Mouse (Mus musculus) adrenal gland, adult 2 months (tissue): ENCODE data around the gene St8sia1. TPM values are rescaled to one million over a fixed set of nuclear protein-coding genes. Genes with fewer than 3 reads are reported as not detected.
"Not testable (repeated sequence)": the region's sequence is repeated elsewhere in the genome, so short reads cannot be mapped to it uniquely, and the experiment has no call there.

Source experiments
- DNase-seq: peaks from one replicate; pipeline ENCODE4 v3.0.0; 2021
- long read RNA-seq: library from polyadenylated mRNA; stranded (forward); transcript quantifications from one replicate; pipeline ENCODE4 v2.0.0, GENCODE M21; 2021
- polyA plus RNA-seq: library from polyadenylated mRNA; depleted of rRNA; stranded (reverse); fragments of >200 nt; gene quantifications from 2 replicates; pipeline ENCODE4 v1.2.3, GENCODE M21; 2012; rRNA removed
- total RNA-seq, 2 experiments: library from RNA; stranded (reverse); gene quantifications; 2 replicates each; pipeline ENCODE4 v1.2.3; 2021

Gene St8sia1
- total RNA-seq, result 1 to 10 TPM in 1 of 2 experiments, under 1 TPM in 1; 0.43 to 1.8 TPM
- 0.13 and 0.25 TPM in 2 replicates for polyA plus RNA-seq
- long read RNA-seq, result 0 reads

- DNase-seq, result peak; percentile 14
Observed at GRCm38 (mm10) chr6:142964076-142964530, at the start of gene St8sia1. Gene St8sia1, minus strand, starts transcription at chr6:142964452.

GRCm38 (mm10) chr6:143012513-143013215, 48.4 kb upstream of the St8sia1 start:
- no peak for DNase-seq

GRCm38 (mm10) chr6:143008865-143009264, 44.6 kb upstream of the St8sia1 start:
- DNase-seq, result no peak

- not testable (repeated sequence) for DNase-seq
Observed at GRCm38 (mm10) chr6:143005209-143005608, 41.0 kb upstream of the St8sia1 start.

GRCm38 (mm10) chr6:143004801-143005200, 40.5 kb upstream of the St8sia1 start:
- no peak for DNase-seq

DNA sequence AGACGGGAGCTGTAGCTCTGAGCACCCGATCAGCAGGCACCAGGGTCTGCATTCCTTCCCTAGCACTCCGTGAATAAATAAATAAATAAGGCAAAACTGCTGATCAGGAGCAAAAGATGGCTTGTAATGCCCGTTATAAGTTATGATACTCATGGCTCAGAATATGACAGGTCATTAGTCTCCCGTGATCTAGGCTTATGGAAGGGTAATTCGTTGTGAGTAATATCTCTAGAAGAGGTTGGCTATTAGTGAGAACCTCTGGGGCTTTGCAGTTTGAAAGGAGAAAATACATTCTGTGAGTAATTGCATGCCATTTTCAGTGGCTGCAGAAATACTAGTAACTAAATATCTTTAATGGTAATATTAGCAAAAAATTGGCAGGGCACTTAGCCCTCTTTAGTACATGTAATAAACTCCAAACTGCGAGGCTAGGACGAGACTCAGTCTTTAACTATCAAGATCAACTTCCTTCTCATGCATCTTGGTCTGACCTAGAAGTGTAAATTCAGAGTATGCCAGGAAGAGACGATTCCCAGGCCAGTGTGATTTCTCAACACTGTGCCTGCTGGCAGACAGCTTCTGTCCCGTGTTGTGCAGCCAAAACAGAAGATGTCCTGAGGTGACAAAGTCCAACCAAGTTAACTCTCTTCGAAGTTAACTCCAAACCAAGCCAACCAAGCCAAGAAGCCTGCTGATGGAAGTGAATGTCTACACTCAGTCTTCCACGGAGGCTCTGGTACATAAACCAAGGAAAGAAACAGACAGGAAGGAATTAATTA, 34.2 kb upstream of the St8sia1 start:
- peak; percentile 24 for DNase-seq

GRCm38 (mm10) chr6:142996887-142997286, 32.6 kb upstream of the St8sia1 start:
- no peak for DNase-seq

- DNase-seq, result peak; percentile 36
Observed at GRCm38 (mm10) chr6:142995567-142995966, 31.3 kb upstream of the St8sia1 start.

DNA sequence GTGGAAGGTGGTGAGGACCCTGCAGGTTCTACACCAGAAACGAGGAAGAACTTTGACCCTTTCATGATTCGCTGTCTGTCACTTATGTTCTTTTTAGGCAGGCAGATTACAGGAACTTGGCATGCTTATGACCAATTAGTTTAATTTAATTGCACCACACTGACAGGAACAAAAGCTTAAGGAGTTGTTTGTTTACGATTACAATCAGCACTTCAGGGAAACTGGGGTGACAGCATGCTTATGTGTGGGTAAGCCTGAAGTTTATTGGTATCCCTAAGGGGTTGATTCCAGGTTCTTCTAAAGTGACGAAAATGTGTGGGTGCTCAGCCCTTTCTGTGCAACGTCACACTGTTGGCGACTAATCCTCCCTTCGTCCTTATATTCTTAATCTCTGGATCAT, 30.6 kb upstream of the St8sia1 start:
- no peak for DNase-seq

DNA sequence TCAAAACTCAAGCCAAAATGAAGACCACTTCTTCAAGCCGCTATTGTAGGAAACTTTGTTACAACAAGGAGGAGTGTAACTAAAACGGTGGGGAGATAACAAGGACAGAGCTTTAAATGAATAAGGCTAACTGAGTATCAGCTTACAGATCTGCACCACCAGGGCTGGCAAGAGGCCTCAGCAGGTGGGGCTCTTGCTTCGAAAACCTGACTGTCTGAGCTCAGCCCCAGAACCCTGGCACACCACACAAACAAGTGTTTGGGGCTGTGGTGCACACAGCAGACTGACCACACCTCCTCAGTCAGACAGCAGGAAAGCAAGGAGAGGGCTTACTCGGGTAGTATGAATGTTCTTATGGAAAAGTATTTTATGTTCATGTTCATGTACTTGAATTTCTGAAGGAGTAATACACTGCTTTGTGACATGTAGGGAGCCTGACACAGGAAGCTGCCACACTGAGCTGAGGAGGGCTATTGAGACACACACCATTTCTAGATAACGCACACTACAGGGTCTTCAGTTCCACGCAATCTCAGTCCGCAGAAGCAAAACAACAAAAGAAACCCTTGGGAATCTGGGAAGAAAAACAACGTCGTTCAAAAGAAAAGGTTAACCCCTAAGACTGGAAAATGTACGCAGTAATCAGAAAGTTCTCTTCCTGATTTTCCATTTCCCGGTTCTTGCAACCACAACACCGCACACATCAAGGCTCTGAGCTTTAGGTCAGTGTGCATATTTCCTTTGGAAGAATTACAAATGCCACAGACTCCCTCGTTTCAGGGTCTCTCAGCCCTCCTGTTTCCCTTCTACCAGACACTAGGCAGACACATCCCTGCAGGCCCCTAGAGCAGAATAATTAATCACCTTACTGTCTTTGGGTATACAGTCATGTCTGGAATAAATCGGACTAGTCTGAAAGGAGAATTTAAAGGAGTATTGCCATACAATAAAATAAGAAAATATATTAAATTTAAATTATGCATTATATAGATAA, 29.8 kb upstream of the St8sia1 start:
- no peak for DNase-seq

DNA sequence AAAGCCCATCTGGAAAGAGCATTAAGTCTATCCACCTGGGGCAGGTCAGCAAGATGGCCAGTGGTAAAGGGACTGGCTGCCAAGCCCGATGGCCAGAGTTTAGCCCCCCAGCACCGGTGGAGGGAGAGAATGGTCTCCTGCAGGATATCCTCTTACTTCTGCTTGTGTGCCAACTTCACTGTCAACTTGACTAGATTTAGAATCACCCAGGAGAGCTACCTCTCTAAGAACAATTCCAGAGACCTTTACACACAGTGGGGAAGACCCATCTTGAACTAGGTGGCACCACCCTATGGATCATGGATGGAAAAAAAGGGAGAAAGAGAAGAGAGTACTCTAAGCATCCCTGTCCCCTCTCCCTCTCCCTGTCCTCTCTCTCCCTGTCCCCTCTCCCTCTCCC, 28.7 kb upstream of the St8sia1 start:
- DNase-seq, result no peak

- no peak for DNase-seq
Observed at GRCm38 (mm10) chr6:142992099-142992498, 27.8 kb upstream of the St8sia1 start.

GRCm38 (mm10) chr6:142991391-142992059, 27.3 kb upstream of the St8sia1 start:
- DNase-seq, result no peak

DNA sequence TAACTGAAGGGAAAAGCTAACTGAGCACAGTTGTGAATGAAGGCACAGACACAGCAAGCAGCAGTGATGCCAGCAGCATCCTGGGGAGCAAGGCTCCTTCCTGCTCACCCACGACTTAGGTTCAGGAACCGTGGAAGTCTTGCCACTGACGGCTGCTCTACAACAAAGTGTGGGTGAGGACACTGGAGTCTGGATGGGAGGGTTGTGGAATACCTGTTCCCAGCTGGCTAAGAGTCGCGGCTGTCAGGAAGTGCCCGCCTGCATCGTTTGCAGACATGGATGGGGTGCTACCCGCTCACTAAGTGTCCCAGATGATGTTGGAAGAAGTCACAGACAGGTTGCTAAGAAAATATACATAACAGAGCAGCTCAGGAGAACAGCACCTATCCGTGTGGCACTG, 26.3 kb upstream of the St8sia1 start:
- no peak for DNase-seq

DNA sequence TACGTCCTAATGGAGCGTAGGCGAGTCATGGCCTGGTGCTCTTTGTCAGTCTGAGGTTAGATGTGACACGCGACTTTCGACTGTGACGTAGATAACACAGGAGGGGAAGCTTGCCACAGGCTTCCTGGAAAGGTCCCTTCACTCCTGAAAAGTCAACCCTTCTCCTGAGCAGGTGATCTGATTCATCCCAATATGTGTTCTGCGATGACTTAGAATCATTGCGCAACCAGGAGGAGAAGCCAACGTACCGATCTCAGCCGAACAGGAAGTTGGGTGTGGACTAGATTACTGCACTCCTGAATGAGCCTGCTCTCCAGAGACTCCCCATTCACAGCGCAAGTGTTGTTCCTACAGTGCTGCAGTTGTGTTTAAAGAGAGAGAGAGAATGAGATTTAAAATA, 25.2 kb upstream of the St8sia1 start:
- DNase-seq, result no peak

DNA sequence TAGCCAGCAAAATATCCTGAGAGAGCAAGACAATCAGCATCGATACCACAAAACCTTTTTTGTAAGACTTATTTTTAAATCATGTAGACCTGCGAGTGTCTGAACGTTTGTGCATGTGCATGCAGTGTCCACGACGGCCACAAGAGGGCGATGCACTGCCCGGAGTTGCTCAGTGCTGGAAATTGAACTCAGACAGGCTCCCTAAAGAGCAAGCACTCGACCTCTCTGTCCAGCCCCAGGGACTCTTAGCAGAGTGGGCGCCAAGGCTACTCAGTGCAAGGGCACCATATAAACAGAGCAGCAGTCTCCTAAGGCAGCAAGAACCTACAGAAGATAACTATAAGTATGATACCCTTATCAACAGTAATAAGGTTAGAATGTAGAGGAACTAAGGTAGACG, 24.5 kb upstream of the St8sia1 start:
- peak; percentile 47 for DNase-seq

DNA sequence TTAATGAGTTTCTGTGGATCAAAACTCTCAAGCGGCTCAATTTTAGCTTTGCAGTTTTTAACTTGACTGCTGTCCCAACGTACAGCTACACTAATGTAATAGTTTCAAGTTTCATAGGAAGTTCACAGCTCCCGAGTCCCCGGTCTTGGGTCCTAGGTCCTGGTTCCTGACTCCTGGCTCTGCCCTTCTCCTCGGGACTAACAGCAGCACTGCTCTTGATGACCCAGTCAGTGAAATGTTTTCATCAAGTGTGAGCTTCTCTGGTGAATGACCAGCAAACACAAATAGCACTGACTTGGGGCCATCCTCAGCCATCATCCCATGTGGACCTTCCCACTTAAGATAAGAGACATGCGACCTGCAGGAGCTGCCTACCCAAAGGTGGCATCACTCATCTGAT, 24.0 kb upstream of the St8sia1 start:
- no peak for DNase-seq

- no peak for DNase-seq
Observed at GRCm38 (mm10) chr6:142987616-142988015, 23.4 kb upstream of the St8sia1 start.

GRCm38 (mm10) chr6:142986706-142987105, 22.5 kb upstream of the St8sia1 start:
- not testable (repeated sequence) for DNase-seq

GRCm38 (mm10) chr6:142985561-142986238, 21.4 kb upstream of the St8sia1 start:
- DNase-seq, result not testable (repeated sequence)
